Mouse (Mus musculus) erythroblast, embryonic 14.5 days (primary cell): Measurements from ENCODE around the gene Mecr.

Source experiments
- GATA1 ChIP-seq: IDR thresholded peaks from 2 replicates; pipeline ENCODE4 v1.6.1; 2012; ENCODE audit warnings: low read length, inconsistent platforms, mixed read lengths
- TAL1 ChIP-seq: IDR thresholded peaks from 3 replicates; pipeline ENCODE4 v1.6.1; 2012; ENCODE audit warnings: low read length, inconsistent platforms, mixed read lengths

DNA sequence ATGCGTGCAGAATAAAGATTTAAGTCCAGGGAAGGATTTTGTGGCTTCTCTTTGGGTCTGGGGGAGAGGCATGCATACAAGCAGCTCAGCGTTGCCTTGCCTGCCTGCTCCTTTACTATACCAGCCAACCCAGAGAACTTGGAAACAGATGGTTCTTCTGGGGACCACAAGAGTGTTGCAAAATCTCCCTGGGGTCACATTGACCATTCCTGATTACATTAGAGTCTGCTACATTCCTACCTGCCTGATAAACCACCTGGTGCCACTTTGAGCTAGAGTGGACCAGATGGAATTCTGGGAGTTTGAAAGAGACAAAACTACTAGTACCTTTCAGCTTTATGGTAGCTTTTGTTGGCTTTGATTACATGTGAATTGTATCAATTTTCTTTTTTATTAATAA is 33.6 kb downstream of the Mecr start:
- TF ChIP-seq GATA1 (no peak), TAL1 (no peak)
